Mouse (Mus musculus) spleen, adult 12 weeks (tissue): Measurements from ENCODE around the gene Chn1.
"Not testable (repeated sequence)": the region's sequence is repeated elsewhere in the genome, so short reads cannot be mapped to it uniquely, and the experiment has no call there.

ENCODE experiments used
- DNase-seq: peaks from one replicate; pipeline ENCODE4 v3.0.0; 2022; ENCODE audit warnings: low spot score

Chn1 gene

DNA sequence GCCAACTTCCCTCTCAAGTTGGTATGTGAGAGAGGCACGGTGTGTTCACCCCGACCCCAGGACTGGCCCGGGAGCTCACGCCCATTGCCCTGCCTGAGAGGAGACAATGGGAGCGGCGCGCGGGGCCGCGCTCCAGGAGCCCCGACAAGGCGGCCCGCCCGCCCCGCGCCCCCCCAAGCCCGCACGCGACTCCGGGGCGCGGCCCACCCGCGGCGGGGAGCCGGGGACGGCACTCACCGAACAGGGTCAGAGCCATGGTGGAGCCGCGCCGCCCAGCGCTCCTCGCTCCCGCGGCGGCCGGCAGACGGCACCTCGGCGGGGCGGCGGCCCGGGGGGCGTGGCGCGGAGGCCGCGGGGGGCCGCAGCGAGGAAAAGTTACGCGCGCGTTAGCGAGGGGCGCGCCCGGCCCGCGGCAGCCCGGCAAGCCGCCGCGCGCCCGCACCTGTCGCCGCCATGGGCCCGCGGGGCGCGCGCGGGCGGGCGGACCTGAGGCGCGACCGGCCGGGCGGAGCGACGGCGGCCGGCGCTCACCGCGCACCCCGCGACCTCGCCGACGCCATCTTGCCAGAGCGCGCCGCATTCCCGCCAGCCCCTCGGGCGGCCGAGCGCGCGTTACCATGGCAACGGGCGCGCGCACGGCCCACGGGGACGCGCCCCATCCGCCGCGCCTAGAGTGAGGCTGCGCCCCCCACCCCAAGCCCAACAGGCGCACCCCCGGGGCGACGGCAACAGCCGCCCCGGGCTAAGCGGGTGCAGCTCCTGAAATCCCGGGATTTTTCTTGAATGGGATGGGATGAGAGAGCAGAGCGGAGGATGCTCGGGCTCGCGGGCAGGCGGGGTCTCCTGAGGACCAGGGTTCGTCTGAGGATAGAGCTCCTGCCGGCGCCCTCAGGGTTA is at the start of gene Chn1:
TSS of gene Chn1 (minus strand) at position 561 of the 897 bp plus-strand sequence.
- DNase-seq, result no peak

DNA sequence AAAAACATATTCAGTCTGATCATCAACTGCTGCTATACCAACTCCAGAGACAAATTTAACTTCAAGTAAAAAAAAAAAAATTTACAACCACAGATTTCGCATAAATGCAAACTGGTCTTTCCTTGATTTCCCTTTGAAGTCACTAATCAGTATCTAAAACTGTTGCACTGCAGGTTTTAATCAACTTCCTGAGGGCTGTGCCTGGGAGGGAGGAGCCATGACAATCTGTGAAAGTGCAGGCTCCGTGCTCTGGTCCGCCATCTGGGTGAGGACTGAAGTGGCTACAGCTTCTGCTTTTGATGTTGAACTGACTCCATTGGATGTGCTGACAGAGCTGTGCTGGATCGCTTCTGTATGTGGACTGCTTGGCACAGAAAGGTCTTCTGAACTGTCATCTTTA is 43.6 kb upstream of the Chn1 start:
- DNase-seq, result peak; percentile 21

- DNase-seq, result no peak
Measured at GRCm38 (mm10) chr2:73807609-73808008, 32.5 kb upstream of the Chn1 start.

GRCm38 (mm10) chr2:73800127-73800526 is 25.0 kb upstream of the Chn1 start:
- DNase-seq, result not testable (repeated sequence)

DNA sequence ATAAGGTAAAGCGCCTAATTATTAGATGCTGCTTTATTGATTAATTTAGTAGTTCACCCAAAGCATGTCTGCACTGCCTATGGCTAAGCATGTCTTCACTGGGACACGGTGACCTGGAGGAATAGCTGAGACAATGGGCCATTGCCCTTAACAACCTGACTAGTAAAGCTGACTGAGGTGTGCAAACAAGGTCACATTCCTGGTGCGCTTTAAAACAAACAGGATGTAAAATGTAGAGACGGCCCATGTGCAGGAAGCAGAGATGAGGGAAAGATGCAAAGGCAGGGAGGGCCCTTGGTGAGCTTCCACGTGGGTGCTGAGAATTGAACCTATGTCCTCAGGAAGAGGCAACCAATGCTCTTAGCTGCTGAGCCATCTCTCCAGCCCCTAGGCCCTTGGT is 23.6 kb upstream of the Chn1 start:
- DNase-seq, result no peak

GRCm38 (mm10) chr2:73798136-73798535 is 23.0 kb upstream of the Chn1 start:
- DNase-seq, result no peak

GRCm38 (mm10) chr2:73791846-73792630 is 16.9 kb upstream of the Chn1 start:
- DNase-seq, result no peak

DNA sequence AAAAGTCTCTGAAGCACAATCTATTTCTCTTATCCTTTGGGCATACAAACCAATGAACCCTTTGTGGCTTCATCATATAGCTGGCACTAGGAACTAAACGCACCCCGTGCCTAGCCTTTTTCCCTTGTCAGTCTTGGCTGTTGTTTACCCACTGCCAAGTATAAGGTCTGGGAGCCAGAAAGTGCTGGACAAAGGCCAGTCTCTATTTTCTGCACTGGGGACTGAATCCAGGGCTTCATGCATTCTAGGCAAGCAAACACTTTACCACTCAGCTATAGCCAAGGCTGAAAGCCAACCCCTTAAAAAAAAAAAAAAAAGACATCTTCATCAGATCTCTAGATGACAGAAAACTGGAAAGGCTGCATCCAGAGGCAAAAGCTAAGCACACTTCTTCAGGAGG is 15.2 kb upstream of the Chn1 start:
- no peak for DNase-seq

DNA sequence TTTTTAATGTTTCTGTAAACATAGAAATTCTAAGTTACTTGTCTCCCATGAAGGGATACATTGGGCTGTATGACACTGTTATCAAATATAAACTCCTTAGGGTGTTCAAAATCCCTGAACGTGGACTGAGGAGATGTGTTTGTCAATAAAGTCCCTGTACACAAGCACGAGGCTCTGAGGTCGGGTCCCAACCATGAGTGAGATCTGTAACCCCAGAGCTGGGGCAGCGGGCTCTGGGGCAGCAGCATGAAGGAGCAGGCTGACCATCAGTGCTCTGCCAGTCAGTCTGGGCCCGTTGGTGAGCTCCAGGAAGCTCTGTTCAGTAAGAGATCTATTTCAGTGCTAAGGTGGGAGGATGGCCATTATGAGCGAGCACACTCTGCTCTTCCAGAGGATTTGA is 13.2 kb upstream of the Chn1 start:
- DNase-seq, result no peak

DNA sequence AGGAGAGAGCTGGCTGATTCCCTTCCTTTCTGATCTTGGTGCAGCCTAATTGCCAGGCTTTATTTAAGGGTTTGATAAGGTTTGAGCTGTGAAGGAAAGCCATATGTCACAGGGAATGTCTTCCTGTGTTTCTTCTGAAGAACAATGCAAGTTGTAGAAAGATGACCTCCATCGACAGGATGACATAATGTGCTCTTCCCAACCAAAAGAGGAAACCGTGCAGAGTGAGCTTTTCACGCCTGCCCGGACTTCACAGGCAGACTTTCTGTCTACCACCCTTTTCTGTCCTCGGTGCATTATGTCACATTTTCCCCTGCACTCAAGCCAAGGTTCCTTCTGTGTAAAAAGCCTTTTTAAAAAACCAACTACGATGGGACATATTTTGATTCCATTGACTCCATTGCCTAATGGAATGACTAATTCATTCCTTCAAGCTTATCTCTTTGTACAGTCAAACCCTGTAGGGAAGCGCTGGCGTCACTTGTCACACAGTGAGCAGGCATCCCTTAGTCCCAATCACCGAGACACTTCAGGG is 7.3 kb upstream of the Chn1 start:
- no peak for DNase-seq

GRCm38 (mm10) chr2:73780321-73781010 is 5.3 kb upstream of the Chn1 start:
- no peak for DNase-seq

DNA sequence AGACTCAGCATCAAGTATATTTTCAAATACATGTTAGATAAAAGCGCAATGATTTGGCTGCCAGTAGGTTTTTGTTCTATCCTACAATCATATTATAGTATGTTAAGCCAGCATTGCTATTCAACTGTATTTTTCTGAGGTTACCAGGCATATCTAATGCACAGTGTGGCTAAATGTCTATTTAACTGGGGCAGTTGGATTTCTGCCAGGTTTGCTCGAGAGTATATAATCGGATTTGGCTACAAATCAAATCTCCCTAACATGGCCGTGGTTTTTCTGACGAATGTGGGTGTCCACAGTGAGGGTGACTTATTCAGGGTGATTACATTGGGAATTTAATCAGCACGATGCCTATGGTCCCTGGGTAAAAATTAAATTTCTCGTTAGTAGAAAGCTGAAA is 4.7 kb upstream of the Chn1 start:
- no peak for DNase-seq

DNA sequence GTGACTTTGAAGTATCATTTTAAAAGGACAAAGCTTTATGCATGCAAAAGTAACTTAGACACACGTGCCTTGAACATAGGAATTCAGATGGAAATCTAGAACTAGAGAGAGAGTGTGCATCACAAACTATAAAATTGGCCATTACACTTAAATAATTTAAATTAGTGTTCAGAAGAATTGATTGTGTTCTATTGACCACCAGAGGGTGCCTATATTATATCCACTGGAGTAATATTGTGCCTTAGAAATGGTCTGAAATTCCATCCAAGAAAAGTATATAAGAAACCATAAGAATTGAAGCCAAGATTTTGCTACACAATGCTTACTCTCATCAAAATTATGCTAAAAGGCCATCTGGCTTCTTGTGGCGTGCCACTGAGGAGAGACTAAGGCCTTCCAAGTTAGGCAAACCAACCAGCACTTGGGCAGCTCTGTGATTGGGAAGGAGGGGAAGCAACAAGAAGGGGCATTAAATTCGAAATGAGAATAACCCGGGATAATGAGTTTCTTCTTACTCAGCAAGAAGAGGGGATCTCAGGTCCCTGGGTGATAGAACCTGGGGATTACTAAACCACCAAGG is 4.0 kb upstream of the Chn1 start:
- no peak for DNase-seq

DNA sequence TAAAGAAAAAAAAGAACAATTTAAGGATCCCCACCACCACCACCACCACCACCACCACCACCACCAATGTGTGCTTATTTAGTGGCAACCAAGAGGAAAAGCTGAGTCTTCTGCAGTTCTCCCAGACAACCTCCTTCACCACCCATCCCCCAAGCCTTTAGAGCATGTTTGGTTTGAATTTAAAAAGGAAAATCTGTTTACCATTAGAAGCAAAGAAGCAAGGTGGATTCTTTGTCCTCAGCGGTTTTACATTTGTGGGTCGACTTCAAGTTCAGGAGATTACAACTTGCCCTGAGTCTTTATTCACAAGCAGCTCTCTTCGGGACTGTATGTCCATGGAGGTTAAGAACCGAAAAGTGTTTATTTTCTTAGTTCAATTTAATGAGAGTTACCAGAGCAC is 1.8 kb upstream of the Chn1 start:
- no peak for DNase-seq

- DNase-seq, result no peak
Measured at GRCm38 (mm10) chr2:73775683-73776310, 651 bp upstream of the Chn1 start.

DNA sequence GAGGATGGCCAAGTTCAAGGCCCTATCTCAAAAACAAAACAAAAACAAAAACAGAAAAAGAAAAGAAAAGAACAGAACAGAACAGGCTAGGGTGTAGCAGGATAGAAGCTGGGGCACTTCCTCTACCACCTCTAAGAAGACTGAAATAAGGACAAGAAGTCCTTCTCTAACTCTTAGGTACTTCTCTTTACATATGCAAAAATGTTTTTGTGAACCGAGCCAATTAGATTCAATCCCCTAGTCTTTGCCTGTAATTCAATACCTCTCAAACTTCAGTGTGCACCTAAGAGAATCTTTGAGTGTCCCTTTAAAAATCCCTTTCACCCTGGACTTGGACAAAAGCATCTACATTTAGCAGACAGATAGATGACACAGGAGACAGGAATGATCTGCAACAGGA is 2.2 kb downstream of the Chn1 start:
- DNase-seq, result no peak

DNA sequence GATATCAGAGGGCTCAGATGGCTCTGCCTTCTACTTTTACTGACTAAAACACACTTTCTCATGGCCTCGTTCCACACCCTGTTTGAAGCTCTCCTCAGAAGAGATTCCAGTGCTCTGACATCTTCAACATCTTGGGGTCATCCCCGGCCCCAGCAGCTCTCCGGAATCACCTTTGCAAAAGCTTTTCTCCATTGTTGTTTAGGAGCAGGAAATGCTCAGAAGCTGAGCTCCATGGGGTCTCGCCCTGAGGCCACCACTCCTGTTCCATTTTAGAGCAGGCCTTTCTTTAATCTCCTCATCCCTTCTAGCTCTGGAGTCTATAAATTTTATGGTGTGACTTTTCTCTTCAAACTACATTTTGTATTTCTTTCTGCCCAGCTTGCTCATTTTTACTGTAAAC is 6.5 kb downstream of the Chn1 start:
- DNase-seq, result no peak

DNA sequence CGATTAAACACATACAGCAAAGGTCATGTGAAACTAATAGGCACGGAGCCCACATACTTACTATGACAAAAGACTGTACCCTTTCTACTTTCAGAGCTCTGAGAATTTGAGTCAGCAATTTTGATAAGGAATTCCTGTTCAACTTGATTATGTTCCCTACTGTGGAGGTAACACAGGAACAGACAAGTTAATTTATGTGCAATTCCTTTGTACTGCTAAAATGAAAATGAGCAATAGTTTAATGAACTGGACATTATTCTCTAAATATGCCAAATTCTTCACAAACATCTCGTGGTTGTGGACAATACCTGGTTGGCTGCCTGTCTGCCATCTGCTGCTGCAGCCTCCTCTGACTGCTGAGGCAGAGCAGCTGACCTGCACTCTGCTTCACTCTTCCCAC is 11.6 kb downstream of the Chn1 start:
- no peak for DNase-seq

GRCm38 (mm10) chr2:73759899-73760298 is 15.2 kb downstream of the Chn1 start:
- no peak for DNase-seq

DNA sequence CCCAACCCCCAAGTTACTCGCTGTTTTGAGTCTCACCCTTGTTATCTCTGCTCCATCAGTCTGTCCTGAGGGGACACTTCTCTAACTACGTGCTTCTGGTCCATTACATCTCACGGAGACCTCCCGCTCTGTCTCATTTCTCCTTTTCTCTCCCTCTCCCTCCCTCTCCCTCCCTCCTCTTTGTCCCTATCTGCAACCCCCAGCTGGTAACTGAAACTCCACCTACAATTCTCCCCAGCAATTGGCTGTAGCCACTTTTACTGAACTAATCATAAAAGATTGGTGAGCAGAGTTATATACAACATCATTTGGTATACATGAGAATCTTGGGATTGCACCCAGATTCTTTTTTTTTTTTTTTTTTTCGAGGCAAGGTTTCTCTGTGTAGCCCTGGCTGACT is 16.1 kb downstream of the Chn1 start:
- no peak for DNase-seq

- DNase-seq, result no peak
Measured at GRCm38 (mm10) chr2:73747297-73747696, 27.8 kb downstream of the Chn1 start.

- no peak for DNase-seq
Measured at GRCm38 (mm10) chr2:73746375-73746770, 28.8 kb downstream of the Chn1 start.
